Mouse (Mus musculus) small intestine, adult 2 months (tissue): ENCODE data around the gene Jaml. TPM values are rescaled to one million over a fixed set of nuclear protein-coding genes. Genes with fewer than 3 reads are reported as not detected.

ENCODE experiments used
- H3K27ac ChIP-seq: fragments of 200-500 bp; 2 replicates; pipeline ENCODE4 v1.5.1; 2012; ENCODE audit warnings: low read depth, low read length, control low read depth, inconsistent platforms; ENCODE audit not compliant: insufficient read depth
- H3K27me3 ChIP-seq: fragments of 200-500 bp; 2 replicates; pipeline ENCODE4 v1.6.1; 2012; ENCODE audit warnings: mild to moderate bottlenecking, moderate library complexity, low read length, inconsistent platforms; ENCODE audit not compliant: control insufficient read depth, insufficient read depth
- H3K36me3 ChIP-seq: fragments of 200-500 bp; 2 replicates; pipeline ENCODE4 v1.6.1; 2012; ENCODE audit warnings: mild to moderate bottlenecking, low read length, control low read depth, inconsistent platforms; ENCODE audit not compliant: control insufficient read depth, insufficient read depth
- H3K4me1 ChIP-seq: fragments of 200-500 bp; 2 replicates; pipeline ENCODE4 v1.6.1; 2012; ENCODE audit warnings: low read length, inconsistent platforms, mixed read lengths; ENCODE audit not compliant: control insufficient read depth, insufficient read depth, insufficient read length
- H3K4me3 ChIP-seq: fragments of 200-500 bp; 2 replicates; pipeline ENCODE4 v1.5.1; 2012; ENCODE audit warnings: low read depth, mild to moderate bottlenecking, control low read depth, inconsistent platforms, low read length, moderate library complexity
- CTCF ChIP-seq: fragments of 200-500 bp; IDR thresholded peaks from 2 replicates; pipeline ENCODE4 v1.5.1; 2012; ENCODE audit warnings: low read depth, mild to moderate bottlenecking, control low read depth, inconsistent platforms, low read length, moderate library complexity, mixed read lengths; ENCODE audit not compliant: insufficient replicate concordance, insufficient read length; ENCODE audit errors: extremely low read depth
- POLR2A ChIP-seq: fragments of 200-500 bp; IDR thresholded peaks from 2 replicates; pipeline ENCODE4 v1.6.1; 2012; ENCODE audit warnings: low read depth, mild to moderate bottlenecking, control low read depth, inconsistent platforms, low read length, moderate library complexity
- WGBS: fragments of 180-500 bp; shearing (Covaris S2); methylation state at CpG from one replicate; pipeline ENCODE4 v1.1.7; 2018; 5-methylcytosine and 5-hydroxymethylcytosine counted together
- polyA plus RNA-seq: library from polyadenylated mRNA; depleted of rRNA; stranded (reverse); fragments of >200 nt; gene quantifications from 2 replicates; pipeline ENCODE4 v1.2.3, GENCODE M21; 2012

Gene Jaml
- polyA plus RNA-seq, 1 experiment = 3.9 TPM

DNA sequence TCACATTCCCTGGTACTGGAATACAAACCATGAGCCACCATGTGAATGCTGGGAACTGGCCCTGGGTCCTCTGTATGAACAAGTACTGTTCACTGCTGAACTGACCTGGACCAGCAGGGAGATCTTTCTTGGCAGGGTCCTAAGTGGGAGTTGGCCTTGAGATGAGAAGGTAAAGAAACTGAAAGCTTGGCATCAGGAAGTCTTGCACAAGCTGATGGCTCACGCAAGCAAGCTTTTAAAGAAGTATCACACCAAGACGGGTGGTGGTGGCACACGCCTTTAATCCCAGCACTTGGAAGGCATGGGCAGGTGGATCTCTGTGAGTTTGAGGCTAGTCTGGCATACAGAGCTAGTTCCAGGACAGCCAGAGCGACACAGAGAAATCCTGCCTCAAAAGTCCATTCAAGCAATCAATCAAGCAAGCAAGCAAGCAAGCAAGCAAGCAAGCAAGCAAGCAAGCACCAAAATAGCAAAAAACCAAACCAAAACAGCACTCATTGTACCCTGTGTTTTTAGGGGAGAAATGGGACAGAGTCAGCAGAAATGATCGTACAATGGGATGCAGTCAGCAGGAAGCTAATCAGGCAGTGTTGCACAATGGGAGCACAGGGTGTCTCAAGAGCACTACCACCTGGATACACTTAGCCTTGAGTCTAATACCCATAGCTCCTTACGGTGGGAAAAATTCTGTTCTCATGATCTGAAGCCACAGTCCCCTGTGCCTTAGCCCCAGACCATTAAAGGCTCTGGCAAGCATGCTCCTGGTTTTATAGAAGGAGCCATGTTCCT is 16.4 kb downstream of the Jaml start:
- H3K27ac ChIP-seq = no peak overlapping the region
- H3K27me3 ChIP-seq = no peaks in the 10 kb centered on the region
- no peaks in the 10 kb centered on the region for H3K36me3 ChIP-seq
- no peak overlapping the region for H3K4me3 ChIP-seq
- TF ChIP-seq POLR2A (no peak), CTCF (no peak)
- peaks cover 12% of the 10 kb centered on the region; the same call in 1 of the 2 replicates for H3K4me1 ChIP-seq
- WGBS = 34% methylated on average over 6 of the region's 6 CpGs

DNA sequence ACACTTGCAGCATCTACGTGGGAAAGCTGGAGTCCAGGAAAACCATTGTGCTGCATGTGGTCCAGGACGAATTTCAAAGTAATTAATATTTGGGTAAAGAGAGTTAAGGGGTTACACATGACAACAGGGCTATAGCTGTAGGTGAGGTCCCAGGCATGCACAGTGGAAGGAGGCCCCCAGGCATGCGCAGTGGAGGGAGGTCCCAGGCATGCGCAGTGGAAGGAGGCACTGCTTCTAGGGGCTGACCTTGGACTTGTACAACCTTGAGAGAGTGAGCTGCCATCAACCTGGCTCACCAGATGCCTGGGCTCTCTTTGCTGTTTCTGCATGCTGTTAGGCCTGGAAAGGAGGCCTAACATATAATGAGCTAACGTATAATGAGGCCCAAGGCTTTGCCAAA is 18.9 kb downstream of the Jaml start:
- H3K36me3 ChIP-seq = no peaks in the 10 kb centered on the region
- 90% methylated on average over 5 of the region's 5 CpGs for WGBS
- no peak overlapping the region for H3K27ac ChIP-seq
- no peak overlapping the region for H3K4me3 ChIP-seq
- no peaks in the 10 kb centered on the region for H3K27me3 ChIP-seq
- peaks cover 22% of the 10 kb centered on the region; the same call in 1 of the 2 replicates for H3K4me1 ChIP-seq
- TF ChIP-seq POLR2A (no peak), CTCF (no peak)

DNA sequence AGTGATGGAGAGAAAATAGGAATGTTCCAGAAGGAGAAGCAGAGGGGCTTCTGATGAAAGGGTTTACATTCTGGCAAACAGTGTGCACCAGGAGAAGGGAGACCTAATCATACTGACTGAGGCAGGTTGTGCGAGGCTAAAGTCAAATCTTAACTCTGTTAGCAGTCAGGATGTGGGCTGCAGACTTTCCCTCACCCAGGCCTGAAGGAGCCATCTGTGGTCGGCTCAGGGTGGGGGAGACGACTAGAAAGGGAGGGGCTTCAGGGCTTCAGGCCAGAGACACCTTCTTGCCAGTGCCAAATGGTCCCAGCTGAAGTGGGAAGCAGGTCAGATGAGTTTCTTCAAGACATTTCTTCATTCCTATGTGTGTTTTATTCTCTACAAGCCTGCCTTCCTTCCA is 19.4 kb downstream of the Jaml start:
- WGBS = 38% methylated on average over 3 of the region's 3 CpGs
- H3K36me3 ChIP-seq = no peaks in the 10 kb centered on the region
- no peak overlapping the region for H3K4me3 ChIP-seq
- H3K27me3 ChIP-seq = no peaks in the 10 kb centered on the region
- TF ChIP-seq POLR2A (no peak), CTCF (no peak)
- H3K27ac ChIP-seq = no peak overlapping the region
- peaks cover 25% of the 10 kb centered on the region for H3K4me1 ChIP-seq

- Histone ChIP-seq H3K4me3 (no peak overlapping the region), H3K4me1 (peaks cover 34% of the 10 kb centered on the region), H3K36me3 (no peaks in the 10 kb centered on the region), H3K27me3 (no peaks in the 10 kb centered on the region), H3K27ac (peak overlapping the region; percentile 80)
- 18% methylated on average over 1 of the region's 1 CpGs for WGBS
- no peak for TF ChIP-seq CTCF
- TF ChIP-seq POLR2A = no peak
These were observed 23.5 kb downstream of the Jaml start for GRCm38 (mm10) chr9:45102528-45102927.

DNA sequence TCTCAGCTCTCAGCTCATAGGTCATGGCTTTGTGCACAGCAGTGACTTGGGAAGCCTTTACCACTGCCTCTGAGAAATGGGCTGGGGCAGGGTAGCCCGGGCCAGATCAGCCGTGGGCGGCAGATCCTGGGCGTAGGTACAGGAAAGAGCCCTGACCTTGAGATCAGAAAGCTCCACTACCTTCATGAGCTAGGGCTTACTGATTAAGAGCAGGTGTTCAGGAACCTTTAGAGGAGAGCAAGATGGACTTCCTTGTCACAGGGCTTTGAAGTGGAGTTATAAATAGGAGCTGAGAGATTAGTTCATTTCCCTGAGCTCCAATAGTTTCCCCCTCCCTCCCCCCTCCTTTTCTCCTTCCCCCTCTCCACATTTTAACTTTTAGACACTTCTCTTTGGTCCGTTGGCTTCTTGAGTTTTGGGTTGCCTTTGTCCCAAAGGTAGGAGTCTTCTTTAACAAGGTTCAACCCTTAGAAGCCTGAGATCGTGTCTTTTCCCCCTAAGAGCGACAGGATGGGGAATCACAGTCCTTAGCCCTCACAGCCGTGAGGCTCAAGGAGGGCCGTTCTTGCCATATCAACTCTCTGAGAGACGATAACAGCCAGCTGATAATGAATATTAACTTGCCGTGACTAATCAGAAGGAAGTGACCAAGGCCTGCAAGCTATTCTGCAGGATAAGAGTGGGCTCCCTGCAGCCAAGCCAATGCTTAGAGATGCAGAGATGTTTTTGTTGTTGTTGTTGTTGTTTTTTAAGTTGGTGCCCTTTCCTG is 24.4 kb downstream of the Jaml start:
- TF ChIP-seq POLR2A (no peak), CTCF (no peak)
- 25% methylated on average over 11 of the region's 11 CpGs for WGBS
- H3K36me3 ChIP-seq = no peaks in the 10 kb centered on the region
- H3K27ac ChIP-seq = peak overlapping the region; percentile 80
- no peaks in the 10 kb centered on the region for H3K27me3 ChIP-seq
- no peak overlapping the region; the same call in 1 of the 2 replicates for H3K4me3 ChIP-seq
- peaks cover 34% of the 10 kb centered on the region for H3K4me1 ChIP-seq

GRCm38 (mm10) chr9:45105596-45106374 is 26.8 kb downstream of the Jaml start:
- TF ChIP-seq POLR2A (no peak), CTCF (no peak)
- Histone ChIP-seq H3K4me1 (peaks cover 34% of the 10 kb centered on the region), H3K27me3 (no peaks in the 10 kb centered on the region), H3K36me3 (no peaks in the 10 kb centered on the region), H3K27ac (peak overlapping the region; percentile 71), H3K4me3 (no peak overlapping the region)
- WGBS = 21% methylated on average over 2 of the region's 2 CpGs
